Mouse (Mus musculus) liver, adult (tissue): Measurements from ENCODE around the gene Poc1b.

Experiments
- GATA4 ChIP-seq: IDR thresholded peaks from 2 replicates; pipeline ENCODE4 v1.6.1; 2014; ENCODE audit warnings: mild to moderate bottlenecking, low read length; ENCODE audit not compliant: insufficient replicate concordance

Poc1b gene

GRCm38 (mm10) chr10:99211503-99212265 is 104.8 kb downstream of the Poc1b start:
- TF ChIP-seq GATA4: 0 out of 2 replicates have a peak, but pooled peaks have one; percentile 24

DNA sequence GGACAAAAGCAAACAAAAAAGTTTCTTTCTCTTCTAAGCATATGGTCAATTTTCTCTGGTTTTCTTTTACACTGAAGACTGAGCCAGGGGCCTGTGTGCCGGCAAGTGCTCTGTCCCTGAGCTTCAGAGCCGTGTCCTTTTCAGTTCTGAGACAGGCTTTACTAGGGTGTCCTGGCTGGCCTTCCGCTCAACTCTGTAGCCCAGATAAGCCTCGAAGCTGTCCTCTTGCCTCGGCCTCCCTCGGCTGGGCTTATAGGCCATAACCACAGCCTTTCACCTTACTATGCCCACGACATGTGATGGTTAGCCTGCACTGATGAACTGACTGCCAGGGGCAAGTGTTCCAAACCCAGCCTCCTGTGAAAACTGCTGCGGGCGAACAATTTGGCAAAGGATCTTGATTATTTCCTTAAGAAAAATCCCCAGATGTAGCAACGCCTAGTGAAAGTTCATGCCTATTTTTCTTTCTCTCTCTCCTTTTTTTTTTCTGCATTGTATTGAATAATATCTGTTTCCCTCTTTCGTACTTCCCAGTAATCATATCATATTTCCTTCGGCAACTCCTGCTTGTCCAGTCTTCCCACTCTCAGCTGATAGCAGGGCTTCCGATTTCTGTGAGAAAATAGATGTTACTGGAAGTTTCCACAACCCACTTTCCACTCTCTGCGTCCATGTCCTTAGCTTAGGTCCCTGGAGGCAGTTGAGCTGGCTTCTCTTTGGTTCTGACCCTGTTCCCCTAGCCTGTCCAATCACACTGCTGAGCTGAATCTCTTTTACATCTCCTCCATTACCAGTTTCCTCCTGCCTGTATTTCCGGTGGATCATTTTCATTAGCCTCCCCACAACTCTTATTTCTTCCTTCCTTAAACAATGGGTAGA is 107.8 kb downstream of the Poc1b start:
- peak; percentile 80; the same call in 1 of the 2 replicates for TF ChIP-seq GATA4

GRCm38 (mm10) chr10:99221540-99221939 is 114.7 kb downstream of the Poc1b start:
- no peak for TF ChIP-seq GATA4

- TF ChIP-seq GATA4: no peak
Measured at GRCm38 (mm10) chr10:99222726-99223125, 115.9 kb downstream of the Poc1b start.

GRCm38 (mm10) chr10:99224218-99224617 is 117.4 kb downstream of the Poc1b start:
- TF ChIP-seq GATA4: no peak

DNA sequence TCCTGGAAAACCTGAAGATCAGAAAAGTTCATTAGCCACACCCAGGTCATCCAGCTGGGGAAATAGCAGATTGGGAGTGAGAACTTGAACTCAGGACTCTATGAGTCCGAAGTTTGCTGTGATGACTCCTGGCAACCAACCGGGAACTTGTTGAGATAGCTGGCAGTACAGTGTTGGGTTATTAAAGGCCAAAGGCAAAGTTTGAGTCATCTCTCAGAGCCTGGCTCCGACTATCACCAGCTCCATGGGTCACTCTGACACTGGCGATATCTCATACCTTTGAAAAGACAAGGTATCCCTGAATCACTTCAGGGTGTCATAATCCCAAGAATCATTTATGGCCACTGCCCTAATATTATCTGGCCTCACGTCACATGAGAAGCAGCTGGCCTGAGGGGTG is 119.9 kb downstream of the Poc1b start:
- peak; percentile 42; the same call in 1 of the 2 replicates for TF ChIP-seq GATA4

- no peak for TF ChIP-seq GATA4
Measured at GRCm38 (mm10) chr10:99227968-99228864, 121.4 kb downstream of the Poc1b start.

- TF ChIP-seq GATA4: no peak
Measured at GRCm38 (mm10) chr10:99229031-99229684, 122.3 kb downstream of the Poc1b start.

GRCm38 (mm10) chr10:99232518-99233227 is 125.8 kb downstream of the Poc1b start:
- no peak for TF ChIP-seq GATA4

- TF ChIP-seq GATA4: peak; percentile 18; the same call in 1 of the 2 replicates
Measured at GRCm38 (mm10) chr10:99234336-99234735, 127.5 kb downstream of the Poc1b start.

DNA sequence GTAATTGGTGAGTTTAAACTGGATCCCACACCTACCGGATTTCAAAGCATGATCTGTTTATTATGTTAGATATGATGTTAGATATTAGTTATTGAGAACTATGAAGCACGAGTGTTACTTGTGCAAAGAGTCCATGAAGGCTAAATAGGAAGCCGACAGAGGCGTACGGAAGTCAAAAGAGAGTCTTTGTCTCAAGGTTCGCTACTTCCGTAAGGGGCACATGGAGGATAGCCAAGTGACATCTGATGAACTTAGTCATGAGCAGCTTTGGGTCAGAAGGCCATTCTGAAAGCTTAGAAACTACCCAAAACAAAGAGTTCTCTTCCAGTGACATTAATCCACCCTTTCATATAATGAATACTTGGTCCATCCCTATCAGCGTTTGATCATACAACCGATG is 128.2 kb downstream of the Poc1b start:
- no peak for TF ChIP-seq GATA4

DNA sequence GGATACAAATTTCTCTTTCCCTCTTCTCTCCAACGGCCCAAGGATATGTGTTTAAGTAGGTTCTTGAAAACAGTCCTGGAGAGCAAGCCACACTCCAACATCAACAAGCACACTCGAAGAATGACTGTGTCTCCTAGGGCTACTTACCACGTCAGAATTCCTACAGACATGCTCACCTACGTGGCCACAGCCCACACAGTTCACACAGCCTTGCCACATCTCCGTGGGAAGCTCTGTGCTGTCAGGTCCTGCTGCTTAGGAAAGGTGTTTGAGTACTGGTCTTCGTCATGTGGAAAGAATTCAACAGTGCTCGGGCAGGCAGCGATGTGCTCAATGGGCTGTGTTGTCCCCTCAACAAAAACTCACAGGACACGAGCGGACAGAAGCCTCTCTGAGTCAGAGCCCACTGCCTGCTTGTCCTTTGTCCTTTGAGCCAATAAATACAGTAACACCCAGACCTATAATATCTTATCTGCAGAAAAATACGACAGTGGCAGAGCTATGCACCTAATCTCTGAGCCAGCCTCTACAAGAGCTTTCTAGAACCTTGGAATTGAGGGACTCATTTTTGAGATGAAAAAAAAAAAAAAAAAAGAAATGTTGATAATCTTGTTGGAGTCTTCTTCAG is 130.5 kb downstream of the Poc1b start:
- TF ChIP-seq GATA4: no peak

GRCm38 (mm10) chr10:99238537-99238936 is 131.7 kb downstream of the Poc1b start:
- TF ChIP-seq GATA4: no peak

GRCm38 (mm10) chr10:99241284-99241828 is 134.5 kb downstream of the Poc1b start:
- TF ChIP-seq GATA4: no peak
